Comparison of ENCODE assay signal across 9 mouse cellular contexts in the genomic region with DNA sequence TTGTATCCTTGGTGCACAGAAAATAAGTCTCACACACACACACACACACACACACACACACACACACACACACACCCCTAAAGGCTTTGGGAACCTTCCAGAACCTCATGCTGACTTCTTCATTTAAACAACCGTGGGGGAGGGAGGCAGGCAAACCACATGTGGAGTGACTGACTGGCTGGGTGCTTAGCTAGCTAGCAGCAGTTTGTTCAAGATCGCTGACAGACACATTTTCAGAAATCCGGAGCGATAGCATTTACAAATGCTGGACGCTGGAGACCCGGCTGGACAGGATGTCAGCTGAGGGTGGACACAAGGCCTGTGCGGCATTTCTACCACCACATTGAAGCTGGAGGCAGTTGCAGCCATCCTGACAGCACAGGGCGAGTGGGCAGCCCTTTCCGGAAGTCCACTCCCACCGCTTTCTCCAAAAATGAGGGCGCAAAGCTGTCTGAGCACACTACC. TPM values are rescaled to one million over a fixed set of nuclear protein-coding genes. Genes with fewer than 3 reads are reported as not detected.
A peak's percentile ranks its signal among the peaks of the same experiment; 100 is the strongest.
DNase-seq lines count a peak whose midpoint lies in the region; ATAC-seq lines count a peak whose summit lies in the region.
"Had no signal": no experiment of that assay in that cellular context is flagged by ENCODE, and none has a peak within 500 bp of the region (broad histone marks: within the 10 kb centered on the region; RNA-seq: fewer than 3 reads in every experiment).

No protein-coding gene starts in this region.

- peaks cover 29% of the 10 kb centered on the region for H3K27me3 ChIP-seq in megakaryocyte, embryonic 14.5 days (replicated peaks)
- H3K27me3 ChIP-seq: limb, embryonic 12.5 days had no signal

- peak; percentile 47 to 75 for DNase-seq in heart, adult 18-20 months
- DNase-seq in heart, postnatal 25 days (ENCODE audit: low spot score): no peak
- DNase-seq in kidney, postnatal 10 days: peak; percentile 74
- no peak for DNase-seq in T-cell, adult 2 months (ENCODE audit: low spot score)
- DNase-seq in embryo, embryonic 10.5 days (ENCODE audit: low spot score): no peak
- DNase-seq in layer of hippocampus, postnatal 25 days (ENCODE audit: extremely low spot score in 1 of 2, low spot score in 1 of 2): no peak

- intact Hi-C loops in heart, postnatal 25 days (cut with DNase I): no loop called here

- H3K4me3 ChIP-seq in megakaryocyte, embryonic 14.5 days (replicated peaks): peak overlapping the region; percentile 59
- H3K4me3 ChIP-seq: limb, embryonic 12.5 days had no signal

- peaks cover 6% of the 10 kb centered on the region; the same call in 1 of the 2 replicates for H3K9me3 ChIP-seq in megakaryocyte, embryonic 14.5 days
- H3K9me3 ChIP-seq: limb, embryonic 12.5 days had no signal

- peaks cover 59% of the 10 kb centered on the region for H3K4me1 ChIP-seq in megakaryocyte, embryonic 14.5 days

- peak; percentile 26; the same call in 1 of the 2 replicates for ATAC-seq in common myeloid progenitor, adult 5-6 weeks (replicated peaks; ENCODE audit: low read depth, poor library complexity, severe bottlenecking)

- peaks cover 58% of the 10 kb centered on the region for H3K36me3 ChIP-seq in megakaryocyte, embryonic 14.5 days (replicated peaks; ENCODE audit: low read length)

RNA-seq across cellular contexts. Expression of gene Cotl1, which starts 15.5 kb away (rescaled TPM):
- 10 to 100 TPM; 16.7 to 22.9 TPM for total RNA-seq in heart, adult 18-20 months (2021)
- total RNA-seq in heart, postnatal 25 days (2021): 10 to 100 TPM; 17.3 to 20.2 TPM
- 79.3 and 132 TPM in 2 replicates for total RNA-seq in common myeloid progenitor, adult 5-6 weeks (2017)
- polyA plus RNA-seq in megakaryocyte, embryonic 14.5 days (2012; ENCODE audit: insufficient read depth, low replicate concordance): 413 and 593 TPM in 2 replicates
- total RNA-seq in layer of hippocampus, postnatal 25 days (2021): 100 to 1,000 TPM; 121 to 140 TPM

RNA-seq across cellular contexts. Expression of gene Klhl36, which starts 37.2 kb away (rescaled TPM):
- 1 to 10 TPM; 2.3 to 3.0 TPM for total RNA-seq in heart, adult 18-20 months (2021)
- total RNA-seq in heart, postnatal 25 days (2021): 1 to 10 TPM; 2.3 to 3.3 TPM
- 5.7 and 7.4 TPM in 2 replicates for total RNA-seq in common myeloid progenitor, adult 5-6 weeks (2017)
- polyA plus RNA-seq in megakaryocyte, embryonic 14.5 days (2012; ENCODE audit: insufficient read depth, low replicate concordance): 5.2 and 14.1 TPM in 2 replicates
- 1 to 10 TPM; 8.0 to 8.5 TPM for total RNA-seq in layer of hippocampus, postnatal 25 days (2021)

RNA-seq across cellular contexts. Expression of gene Tldc1, which starts 46.6 kb away (rescaled TPM):
- total RNA-seq in heart, adult 18-20 months (2021): 10 to 100 TPM; 11.5 to 14.2 TPM
- total RNA-seq in heart, postnatal 25 days (2021): 10 to 100 TPM; 10.5 to 12.4 TPM
- total RNA-seq in common myeloid progenitor, adult 5-6 weeks (2017): 3.6 and 12.1 TPM in 2 replicates
- 1.7 and 2.0 TPM in 2 replicates for polyA plus RNA-seq in megakaryocyte, embryonic 14.5 days (2012; ENCODE audit: insufficient read depth, low replicate concordance)
- 10 to 100 TPM; 14.1 to 17.0 TPM for total RNA-seq in layer of hippocampus, postnatal 25 days (2021)

Comparison
In these comparisons a context has a peak if more than half of its experiments do, and no peak if none do; other contexts are left out.
1. DNase-seq: peak in heart, adult 18-20 months (2 of 2) and kidney, postnatal 10 days (single experiment); none in heart, postnatal 25 days (single experiment), T-cell, adult 2 months (single experiment), embryo, embryonic 10.5 days (single experiment) and layer of hippocampus, postnatal 25 days (0 of 2).